Mouse (Mus musculus): ENCODE data around the gene Hvcn1.

Gene Hvcn1

GRCm38 (mm10) chr5:122258027-122258741 lies 51.6 kb downstream of the Hvcn1 start:
- peak; percentile 59 for DNase-seq (ENCODE audit: low read depth, low spot score)
- Histone ChIP-seq H3K36me3 (ENCODE audit: control insufficient read depth, insufficient read depth, low read length, poor library complexity, severe bottlenecking) (peaks cover 1% of the 10 kb centered on the region; the same call in 1 of the 2 replicates), H3K27me3 (ENCODE audit: control insufficient read depth, insufficient read depth, low read length, poor library complexity, severe bottlenecking) (no peaks in the 10 kb centered on the region)

GRCm38 (mm10) chr5:122262104-122262503 lies 55.5 kb downstream of the Hvcn1 start:
- H3K27me3 ChIP-seq (ENCODE audit: control insufficient read depth, insufficient read depth, low read length, poor library complexity, severe bottlenecking): no peaks in the 10 kb centered on the region
- DNase-seq (ENCODE audit: low read depth, low spot score): peak; percentile 80
- H3K36me3 ChIP-seq (ENCODE audit: control insufficient read depth, insufficient read depth, low read length, poor library complexity, severe bottlenecking): no peaks in the 10 kb centered on the region

GRCm38 (mm10) chr5:122263933-122264905 lies 57.6 kb downstream of the Hvcn1 start, which contains the start of gene Tctn1:
Tctn1 (minus strand) TSS chr5:122264460.
- no peaks in the 10 kb centered on the region for H3K36me3 ChIP-seq (ENCODE audit: control insufficient read depth, insufficient read depth, low read length, poor library complexity, severe bottlenecking)
- H3K27me3 ChIP-seq (ENCODE audit: control insufficient read depth, insufficient read depth, low read length, poor library complexity, severe bottlenecking): no peaks in the 10 kb centered on the region
- DNase-seq (ENCODE audit: low read depth, low spot score): peak; percentile 96

- Histone ChIP-seq H3K36me3 (ENCODE audit: control insufficient read depth, insufficient read depth, low read length, poor library complexity, severe bottlenecking) (no peaks in the 10 kb centered on the region), H3K27me3 (ENCODE audit: control insufficient read depth, insufficient read depth, low read length, poor library complexity, severe bottlenecking) (no peaks in the 10 kb centered on the region)
- DNase-seq (ENCODE audit: low read depth, low spot score): peak; percentile 65
Measured at GRCm38 (mm10) chr5:122265187-122265586, 58.6 kb downstream of the Hvcn1 start.

- DNase-seq (ENCODE audit: low read depth, low spot score): no peak
- no peaks in the 10 kb centered on the region for H3K27me3 ChIP-seq (ENCODE audit: control insufficient read depth, insufficient read depth, low read length, poor library complexity, severe bottlenecking)
- no peaks in the 10 kb centered on the region for H3K36me3 ChIP-seq (ENCODE audit: control insufficient read depth, insufficient read depth, low read length, poor library complexity, severe bottlenecking)
Measured at GRCm38 (mm10) chr5:122265942-122266341, 59.3 kb downstream of the Hvcn1 start.

- Histone ChIP-seq H3K27me3 (ENCODE audit: control insufficient read depth, insufficient read depth, low read length, poor library complexity, severe bottlenecking) (no peaks in the 10 kb centered on the region), H3K36me3 (ENCODE audit: control insufficient read depth, insufficient read depth, low read length, poor library complexity, severe bottlenecking) (no peaks in the 10 kb centered on the region)
- DNase-seq (ENCODE audit: low read depth, low spot score): peak; percentile 54
Measured at GRCm38 (mm10) chr5:122267136-122267535, 60.5 kb downstream of the Hvcn1 start.

GRCm38 (mm10) chr5:122267899-122268298 lies 61.3 kb downstream of the Hvcn1 start:
- no peaks in the 10 kb centered on the region for H3K36me3 ChIP-seq (ENCODE audit: control insufficient read depth, insufficient read depth, low read length, poor library complexity, severe bottlenecking)
- H3K27me3 ChIP-seq (ENCODE audit: control insufficient read depth, insufficient read depth, low read length, poor library complexity, severe bottlenecking): no peaks in the 10 kb centered on the region
- DNase-seq (ENCODE audit: low read depth, low spot score): peak; percentile 91

- DNase-seq (ENCODE audit: low read depth, low spot score): no peak
- no peaks in the 10 kb centered on the region for H3K27me3 ChIP-seq (ENCODE audit: control insufficient read depth, insufficient read depth, low read length, poor library complexity, severe bottlenecking)
- no peaks in the 10 kb centered on the region for H3K36me3 ChIP-seq (ENCODE audit: control insufficient read depth, insufficient read depth, low read length, poor library complexity, severe bottlenecking)
Measured at GRCm38 (mm10) chr5:122268858-122269604, 62.4 kb downstream of the Hvcn1 start.

- H3K27me3 ChIP-seq (ENCODE audit: control insufficient read depth, insufficient read depth, low read length, poor library complexity, severe bottlenecking): no peaks in the 10 kb centered on the region
Measured at GRCm38 (mm10) chr5:122272821-122273220, 66.2 kb downstream of the Hvcn1 start.

GRCm38 (mm10) chr5:122274785-122275184 lies 68.2 kb downstream of the Hvcn1 start:
- no peaks in the 10 kb centered on the region for H3K36me3 ChIP-seq (ENCODE audit: control insufficient read depth, insufficient read depth, low read length, poor library complexity, severe bottlenecking)
- H3K27me3 ChIP-seq (ENCODE audit: control insufficient read depth, insufficient read depth, low read length, poor library complexity, severe bottlenecking): no peaks in the 10 kb centered on the region
- DNase-seq (ENCODE audit: low read depth, low spot score): peak; percentile 90

More at GRCm38 (mm10) chr5:122272821-122273220, 66.2 kb downstream of the Hvcn1 start:
- H3K36me3 ChIP-seq (ENCODE audit: control insufficient read depth, insufficient read depth, low read length, poor library complexity, severe bottlenecking): no peaks in the 10 kb centered on the region
- no peak for DNase-seq (ENCODE audit: low read depth, low spot score)

- no peak for DNase-seq (ENCODE audit: low read depth, low spot score)
- H3K27me3 ChIP-seq (ENCODE audit: control insufficient read depth, insufficient read depth, low read length, poor library complexity, severe bottlenecking): no peaks in the 10 kb centered on the region
- H3K36me3 ChIP-seq (ENCODE audit: control insufficient read depth, insufficient read depth, low read length, poor library complexity, severe bottlenecking): no peaks in the 10 kb centered on the region
Measured at GRCm38 (mm10) chr5:122278946-122279345, 72.3 kb downstream of the Hvcn1 start.

GRCm38 (mm10) chr5:122279799-122280421 lies 73.3 kb downstream of the Hvcn1 start:
- Histone ChIP-seq H3K27me3 (ENCODE audit: control insufficient read depth, insufficient read depth, low read length, poor library complexity, severe bottlenecking) (no peaks in the 10 kb centered on the region), H3K36me3 (ENCODE audit: control insufficient read depth, insufficient read depth, low read length, poor library complexity, severe bottlenecking) (no peaks in the 10 kb centered on the region)
- DNase-seq (ENCODE audit: low read depth, low spot score): no peak

- Histone ChIP-seq H3K27me3 (ENCODE audit: control insufficient read depth, insufficient read depth, low read length, poor library complexity, severe bottlenecking) (no peaks in the 10 kb centered on the region), H3K36me3 (ENCODE audit: control insufficient read depth, insufficient read depth, low read length, poor library complexity, severe bottlenecking) (no peaks in the 10 kb centered on the region)
- no peak for DNase-seq (ENCODE audit: low read depth, low spot score)
Measured at GRCm38 (mm10) chr5:122280422-122280826, 73.8 kb downstream of the Hvcn1 start.

GRCm38 (mm10) chr5:122280827-122281462 lies 74.3 kb downstream of the Hvcn1 start:
- DNase-seq (ENCODE audit: low read depth, low spot score): peak; percentile 52
- Histone ChIP-seq H3K27me3 (ENCODE audit: control insufficient read depth, insufficient read depth, low read length, poor library complexity, severe bottlenecking) (no peaks in the 10 kb centered on the region), H3K36me3 (ENCODE audit: control insufficient read depth, insufficient read depth, low read length, poor library complexity, severe bottlenecking) (no peaks in the 10 kb centered on the region)
